Mouse (Mus musculus): ENCODE measurements around the gene Myh9. TPM values are rescaled to one million over a fixed set of nuclear protein-coding genes. Genes with fewer than 3 reads are reported as not detected.
A peak's percentile ranks its signal among the peaks of the same experiment; 100 is the strongest.

The Myh9 gene
- total RNA-seq, 1 experiment: 152 TPM

DNA sequence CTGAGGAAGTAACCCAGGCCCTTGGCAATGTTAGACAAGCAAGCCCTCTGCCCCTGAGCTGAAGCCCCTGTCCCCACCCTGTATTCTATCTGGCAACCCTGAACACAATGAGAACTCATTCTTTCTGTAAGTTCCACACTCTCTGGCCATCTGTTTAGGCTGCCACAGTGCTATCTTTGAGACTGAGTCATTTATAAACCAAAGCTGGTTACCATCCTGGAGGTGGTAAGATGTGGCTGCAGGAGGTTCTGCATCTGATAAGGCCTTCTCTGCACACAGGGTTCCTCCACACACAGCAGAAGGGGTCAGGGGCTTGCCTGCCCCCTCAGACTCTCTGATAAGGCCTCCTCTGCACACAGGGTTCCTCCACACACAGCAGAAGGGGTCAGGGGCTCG is 45.1 kb upstream of the Myh9 start:
- TF ChIP-seq HCFC1 (IDR thresholded peaks at IDR 0.05; ENCODE audit: borderline replicate concordance, insufficient read depth, low read length): no peak
- TF ChIP-seq CHD2 (IDR thresholded peaks at IDR 0.05; ENCODE audit: low read depth, low read length): no peak
- no peak for TF ChIP-seq ZC3H11A (IDR thresholded peaks at IDR 0.05; ENCODE audit: borderline replicate concordance, low read depth, low read length)
- TF ChIP-seq ZNF384 (IDR thresholded peaks at IDR 0.05; ENCODE audit: low read depth, low read length): no peak
- no peak for TF ChIP-seq MAFK (IDR thresholded peaks at IDR 0.05; ENCODE audit: insufficient read depth, low read depth, low read length)
- Histone ChIP-seq H3K4me3 (ENCODE audit: insufficient read depth in 1 of 2, low read depth in 1 of 2, low read length in 2 of 2, poor library complexity in 1 of 2, severe bottlenecking in 1 of 2) (no peak overlapping the region), H3K9me3 (ENCODE audit: control insufficient read depth, insufficient read depth, low read depth, low read length) (no peaks in the 10 kb centered on the region), H3K4me1 (ENCODE audit: control insufficient read depth in 2 of 2, insufficient read depth in 2 of 2, low read length in 2 of 2, poor library complexity in 1 of 2) (peaks cover 26 to 51% of the 10 kb centered on the region in 2 experiments), H3K36me3 (ENCODE audit: control insufficient read depth, insufficient read depth, low read length, poor library complexity, severe bottlenecking) (no peaks in the 10 kb centered on the region), H3K27ac (ENCODE audit: insufficient read depth, low read depth, low read length, poor library complexity, severe bottlenecking) (peak overlapping the region; percentile 79; the same call in 1 of the 2 replicates), H3K9ac (ENCODE audit: insufficient read depth, low read depth, low read length, poor library complexity, severe bottlenecking) (no peak overlapping the region)
- in situ Hi-C loops (cut with MboI; ENCODE audit: low sequenced_read_pairs in 2 of 2, unreplicated experiment in 2 of 2): no loop called here
- no peak for DNase-seq (ENCODE audit: low read depth, low spot score)

DNA sequence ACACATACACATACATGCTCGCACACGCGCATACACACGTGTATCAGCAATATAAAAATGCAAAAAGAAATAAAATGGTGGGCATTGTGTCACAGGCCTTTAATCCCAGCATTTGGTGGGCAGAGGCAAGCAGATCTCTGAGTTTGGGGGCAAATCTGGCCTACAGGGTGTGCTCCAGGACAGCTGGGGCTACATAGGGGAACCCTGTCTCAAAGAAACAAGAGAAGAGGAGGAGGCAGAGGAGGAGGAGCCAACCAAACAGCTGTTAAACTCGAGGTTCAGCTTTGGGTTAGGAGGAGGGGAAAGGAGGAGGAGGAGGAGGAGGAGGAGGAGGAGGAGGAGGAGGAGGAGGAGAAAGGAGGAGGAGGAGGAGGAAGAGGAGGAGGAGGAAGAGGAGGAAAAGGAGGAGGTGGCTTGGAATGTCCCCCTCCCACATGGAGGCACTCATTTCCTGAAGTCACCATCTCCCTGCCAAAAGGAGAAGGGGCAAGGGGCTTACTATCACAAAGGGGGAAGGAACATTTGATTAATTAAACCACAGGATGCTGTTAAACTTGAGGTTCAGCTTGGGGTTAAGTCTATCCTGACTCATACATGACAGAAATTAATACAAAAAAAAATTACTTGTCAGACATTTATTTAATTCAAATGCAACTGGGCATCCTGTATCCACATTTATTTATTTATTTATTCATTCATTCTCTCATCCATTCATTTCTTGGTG is 44.6 kb upstream of the Myh9 start:
- H3K36me3 ChIP-seq (ENCODE audit: control insufficient read depth, insufficient read depth, low read length, poor library complexity, severe bottlenecking): no peaks in the 10 kb centered on the region
- in situ Hi-C loops (cut with MboI; ENCODE audit: low sequenced_read_pairs in 2 of 2, unreplicated experiment in 2 of 2): no loop called here
- peaks cover 30 to 53% of the 10 kb centered on the region in 2 experiments for H3K4me1 ChIP-seq (ENCODE audit: control insufficient read depth in 2 of 2, insufficient read depth in 2 of 2, low read length in 2 of 2, poor library complexity in 1 of 2)
- DNase-seq (ENCODE audit: low read depth, low spot score): no peak
- H3K9me3 ChIP-seq (ENCODE audit: control insufficient read depth, insufficient read depth, low read depth, low read length): no peaks in the 10 kb centered on the region
- H3K9ac ChIP-seq (ENCODE audit: insufficient read depth, low read depth, low read length, poor library complexity, severe bottlenecking): no peak overlapping the region
- peak overlapping the region; percentile 79; the same call in 1 of the 2 replicates for H3K27ac ChIP-seq (ENCODE audit: insufficient read depth, low read depth, low read length, poor library complexity, severe bottlenecking)
- no peak overlapping the region for H3K4me3 ChIP-seq (ENCODE audit: insufficient read depth in 1 of 2, low read depth in 1 of 2, low read length in 2 of 2, poor library complexity in 1 of 2, severe bottlenecking in 1 of 2)
- TF ChIP-seq HCFC1 (IDR thresholded peaks at IDR 0.05; ENCODE audit: borderline replicate concordance, insufficient read depth, low read length): no peak

- no peak overlapping the region for H3K27ac ChIP-seq (ENCODE audit: insufficient read depth, low read depth, low read length, poor library complexity, severe bottlenecking)
- H3K9me3 ChIP-seq (ENCODE audit: control insufficient read depth, insufficient read depth, low read depth, low read length): no peaks in the 10 kb centered on the region
- H3K36me3 ChIP-seq (ENCODE audit: control insufficient read depth, insufficient read depth, low read length, poor library complexity, severe bottlenecking): no peaks in the 10 kb centered on the region
- no peak for DNase-seq (ENCODE audit: low read depth, low spot score)
- peaks cover 31 to 53% of the 10 kb centered on the region in 2 experiments for H3K4me1 ChIP-seq (ENCODE audit: control insufficient read depth in 2 of 2, insufficient read depth in 2 of 2, low read length in 2 of 2, poor library complexity in 1 of 2)
- in situ Hi-C loops (cut with MboI; ENCODE audit: low sequenced_read_pairs in 2 of 2, unreplicated experiment in 2 of 2): no loop called here
- no peak for TF ChIP-seq ZNF384 (IDR thresholded peaks at IDR 0.05; ENCODE audit: low read depth, low read length)
- no peak for TF ChIP-seq CHD2 (IDR thresholded peaks at IDR 0.05; ENCODE audit: low read depth, low read length)
- no peak for TF ChIP-seq ZC3H11A (IDR thresholded peaks at IDR 0.05; ENCODE audit: borderline replicate concordance, low read depth, low read length)
- TF ChIP-seq MAFK (IDR thresholded peaks at IDR 0.05; ENCODE audit: insufficient read depth, low read depth, low read length): no peak
- TF ChIP-seq HCFC1 (IDR thresholded peaks at IDR 0.05; ENCODE audit: borderline replicate concordance, insufficient read depth, low read length): no peak
- no peak overlapping the region for H3K9ac ChIP-seq (ENCODE audit: insufficient read depth, low read depth, low read length, poor library complexity, severe bottlenecking)
- H3K4me3 ChIP-seq (ENCODE audit: insufficient read depth in 1 of 2, low read depth in 1 of 2, low read length in 2 of 2, poor library complexity in 1 of 2, severe bottlenecking in 1 of 2): no peak overlapping the region
These were observed 44.0 kb upstream of the Myh9 start for GRCm38 (mm10) chr15:77885945-77886344.

- Histone ChIP-seq H3K9me3 (ENCODE audit: control insufficient read depth, insufficient read depth, low read depth, low read length) (no peaks in the 10 kb centered on the region), H3K9ac (ENCODE audit: insufficient read depth, low read depth, low read length, poor library complexity, severe bottlenecking) (no peak overlapping the region), H3K4me1 (ENCODE audit: control insufficient read depth in 2 of 2, insufficient read depth in 2 of 2, low read length in 2 of 2, poor library complexity in 1 of 2) (peaks cover 31 to 50% of the 10 kb centered on the region in 2 experiments), H3K36me3 (ENCODE audit: control insufficient read depth, insufficient read depth, low read length, poor library complexity, severe bottlenecking) (no peaks in the 10 kb centered on the region), H3K27ac (ENCODE audit: insufficient read depth, low read depth, low read length, poor library complexity, severe bottlenecking) (no peak overlapping the region), H3K4me3 (ENCODE audit: insufficient read depth in 1 of 2, low read depth in 1 of 2, low read length in 2 of 2, poor library complexity in 1 of 2, severe bottlenecking in 1 of 2) (no peak overlapping the region)
- no peak for DNase-seq (ENCODE audit: low read depth, low spot score)
- in situ Hi-C loops (cut with MboI; ENCODE audit: low sequenced_read_pairs in 2 of 2, unreplicated experiment in 2 of 2): no loop called here
- TF ChIP-seq ZC3H11A (IDR thresholded peaks at IDR 0.05; ENCODE audit: borderline replicate concordance, low read depth, low read length): no peak
- TF ChIP-seq ZNF384 (IDR thresholded peaks at IDR 0.05; ENCODE audit: low read depth, low read length): no peak
- TF ChIP-seq MAFK (IDR thresholded peaks at IDR 0.05; ENCODE audit: insufficient read depth, low read depth, low read length): no peak
- TF ChIP-seq CHD2 (IDR thresholded peaks at IDR 0.05; ENCODE audit: low read depth, low read length): no peak
- TF ChIP-seq HCFC1 (IDR thresholded peaks at IDR 0.05; ENCODE audit: borderline replicate concordance, insufficient read depth, low read length): no peak
These were observed 43.2 kb upstream of the Myh9 start for GRCm38 (mm10) chr15:77885159-77885558.

DNA sequence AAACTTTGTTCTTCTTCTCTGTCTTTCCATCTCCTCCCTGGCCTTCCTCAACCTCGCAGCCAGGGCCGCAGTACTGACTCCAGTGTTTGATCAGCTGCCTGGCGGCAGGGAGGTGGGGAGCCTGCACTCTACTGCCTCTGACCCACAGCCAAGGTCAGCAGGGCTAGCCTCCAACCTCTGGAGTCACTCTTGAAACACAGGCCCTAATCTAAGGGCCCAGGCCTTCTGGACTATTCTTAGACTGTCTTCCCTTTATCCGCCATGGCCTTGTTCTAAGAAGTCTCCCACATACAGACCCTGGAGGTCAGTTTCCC is 41.7 kb upstream of the Myh9 start:
- Histone ChIP-seq H3K9me3 (ENCODE audit: control insufficient read depth, insufficient read depth, low read depth, low read length) (no peaks in the 10 kb centered on the region), H3K4me3 (ENCODE audit: insufficient read depth in 1 of 2, low read depth in 1 of 2, low read length in 2 of 2, poor library complexity in 1 of 2, severe bottlenecking in 1 of 2) (peak overlapping the region; percentile 10 to 35; a peak in 3 of 4 replicates), H3K27ac (ENCODE audit: insufficient read depth, low read depth, low read length, poor library complexity, severe bottlenecking) (peak overlapping the region; percentile 87), H3K36me3 (ENCODE audit: control insufficient read depth, insufficient read depth, low read length, poor library complexity, severe bottlenecking) (no peaks in the 10 kb centered on the region), H3K9ac (ENCODE audit: insufficient read depth, low read depth, low read length, poor library complexity, severe bottlenecking) (peak overlapping the region; percentile 69), H3K4me1 (ENCODE audit: control insufficient read depth in 2 of 2, insufficient read depth in 2 of 2, low read length in 2 of 2, poor library complexity in 1 of 2) (peaks cover 22 to 44% of the 10 kb centered on the region in 2 experiments)
- TF ChIP-seq ZC3H11A (IDR thresholded peaks at IDR 0.05; ENCODE audit: borderline replicate concordance, low read depth, low read length) (no peak), ZNF384 (IDR thresholded peaks at IDR 0.05; ENCODE audit: low read depth, low read length) (no peak), HCFC1 (IDR thresholded peaks at IDR 0.05; ENCODE audit: borderline replicate concordance, insufficient read depth, low read length) (no peak), MAFK (IDR thresholded peaks at IDR 0.05; ENCODE audit: insufficient read depth, low read depth, low read length) (no peak), CHD2 (IDR thresholded peaks at IDR 0.05; ENCODE audit: low read depth, low read length) (no peak)
- in situ Hi-C loops (cut with MboI; ENCODE audit: low sequenced_read_pairs in 2 of 2, unreplicated experiment in 2 of 2): no loop called here
- no peak for DNase-seq (ENCODE audit: low read depth, low spot score)

Data from ES-E14 (cell line).